Mouse (Mus musculus) common myeloid progenitor, adult 5-6 weeks (primary cell): Measurements from ENCODE around the gene Elf2. TPM values are rescaled to one million over a fixed set of nuclear protein-coding genes. Genes with fewer than 3 reads are reported as not detected.
A peak's percentile ranks its signal among the peaks of the same experiment; 100 is the strongest.
"Not testable (repeated sequence)": the region's sequence is repeated elsewhere in the genome, so short reads cannot be mapped to it uniquely, and the experiment has no call there.

ENCODE experiments used
- ATAC-seq: replicated peaks from 2 replicates; pipeline ENCODE4 v1.8.0; 2016; ENCODE audit warnings: low read depth, mild to moderate bottlenecking, moderate TSS enrichment, inconsistent platforms; ENCODE audit not compliant: poor library complexity, severe bottlenecking
- total RNA-seq: library from RNA; stranded (forward); fragments of 200-1000, 187-1606 nt; gene quantifications from 2 replicates; pipeline ENCODE4 v1.2.3, GENCODE M21; 2017

The Elf2 gene
- total RNA-seq, 1 experiment from 2014 or later, result 129 TPM

DNA sequence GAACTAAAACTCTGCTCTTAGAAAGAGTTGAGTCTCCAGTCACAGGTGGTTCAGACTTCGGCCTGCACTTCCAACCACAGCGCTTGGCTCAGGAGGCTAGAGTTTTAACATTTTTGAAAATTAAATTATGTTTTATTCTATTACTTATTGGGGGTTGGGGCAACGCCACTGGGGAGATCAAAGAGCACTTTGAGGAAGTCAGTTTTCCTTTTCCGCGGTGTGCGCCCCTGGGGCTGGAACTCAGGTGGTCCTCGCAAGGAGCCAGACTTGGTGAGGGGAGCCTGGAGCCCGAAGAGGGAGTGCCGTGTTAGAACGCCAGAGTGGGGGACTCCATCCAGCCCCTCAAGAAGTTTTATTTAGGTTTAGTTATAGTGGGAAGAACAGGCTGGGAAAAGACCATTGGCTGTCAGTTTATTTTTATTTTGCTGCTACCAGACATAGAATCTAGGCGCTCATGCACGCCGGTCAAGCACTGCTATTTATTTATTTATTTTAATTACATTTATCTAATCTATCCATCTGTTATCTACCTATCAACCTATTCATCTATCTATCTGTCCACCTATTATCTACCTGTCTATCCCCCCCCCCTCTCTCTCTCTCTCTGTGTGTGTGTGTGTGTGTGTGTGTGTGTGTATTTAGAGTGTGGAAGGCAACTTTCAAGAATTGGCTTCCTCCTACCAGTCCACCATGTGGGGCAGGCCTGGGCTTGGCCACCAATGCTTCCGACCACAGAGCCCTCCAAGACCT, 19.3 kb upstream of the Elf2 start:
- ATAC-seq, result no peak

DNA sequence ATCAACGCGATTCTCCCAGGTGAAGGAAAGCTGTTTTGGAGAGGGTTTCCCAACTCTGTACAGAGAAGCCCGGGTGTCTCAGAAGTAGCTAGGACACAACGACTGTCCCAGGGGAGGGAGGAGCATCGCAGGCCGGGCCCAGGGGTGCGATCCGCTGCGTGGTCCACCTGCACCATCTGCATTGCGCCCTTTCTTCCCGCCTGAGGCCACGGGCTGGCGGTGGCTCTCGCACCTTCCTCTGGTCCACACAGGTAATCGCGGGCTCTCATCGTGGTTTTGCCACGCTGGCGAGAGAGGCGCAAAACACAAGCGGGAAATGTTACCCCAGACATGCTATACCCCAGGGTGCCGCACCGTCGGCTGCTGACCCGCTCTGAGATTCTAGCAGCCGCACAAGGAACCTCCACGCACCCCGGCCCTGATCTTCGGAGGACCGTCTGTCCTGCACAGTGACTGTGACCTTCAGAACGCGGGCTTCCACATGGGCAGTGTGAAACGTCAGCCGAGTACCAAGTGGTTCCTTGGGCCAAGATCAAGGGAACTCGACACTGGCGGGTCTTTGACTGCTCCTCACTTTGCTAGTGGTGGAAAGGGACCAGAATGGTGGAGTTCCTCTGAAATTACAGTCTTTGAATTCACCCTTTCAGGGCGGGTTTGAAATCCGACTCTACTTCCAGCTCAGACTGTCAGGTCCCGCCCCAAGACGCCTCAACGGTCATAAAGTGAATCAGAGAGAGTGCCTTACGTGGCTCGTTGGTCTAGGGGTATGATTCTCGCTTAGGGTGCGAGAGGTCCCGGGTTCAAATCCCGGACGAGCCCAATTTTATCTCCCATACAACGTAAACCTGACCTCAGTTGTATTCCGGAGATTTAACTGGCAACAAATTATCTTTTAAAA, 18.4 kb upstream of the Elf2 start:
- peak; percentile 71 for ATAC-seq

DNA sequence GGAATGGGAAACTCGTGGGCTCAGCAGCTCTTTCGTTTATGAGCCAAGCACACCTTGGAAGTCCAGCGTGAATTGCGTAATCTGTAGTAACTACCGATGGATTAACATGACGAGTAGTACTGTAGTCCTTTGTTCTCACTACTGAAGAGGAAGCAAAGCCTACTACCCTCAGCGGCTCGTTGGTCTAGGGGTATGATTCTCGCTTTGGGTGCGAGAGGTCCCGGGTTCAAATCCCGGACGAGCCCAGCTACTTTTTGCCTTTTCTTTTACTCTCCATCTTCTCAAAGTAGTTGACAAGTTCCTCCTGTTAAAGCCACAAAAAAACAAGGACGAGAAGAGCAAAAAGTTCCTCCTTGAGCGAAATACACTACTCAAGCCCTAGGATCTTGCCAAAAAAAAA, 17.7 kb upstream of the Elf2 start:
- peak; percentile 40 for ATAC-seq

DNA sequence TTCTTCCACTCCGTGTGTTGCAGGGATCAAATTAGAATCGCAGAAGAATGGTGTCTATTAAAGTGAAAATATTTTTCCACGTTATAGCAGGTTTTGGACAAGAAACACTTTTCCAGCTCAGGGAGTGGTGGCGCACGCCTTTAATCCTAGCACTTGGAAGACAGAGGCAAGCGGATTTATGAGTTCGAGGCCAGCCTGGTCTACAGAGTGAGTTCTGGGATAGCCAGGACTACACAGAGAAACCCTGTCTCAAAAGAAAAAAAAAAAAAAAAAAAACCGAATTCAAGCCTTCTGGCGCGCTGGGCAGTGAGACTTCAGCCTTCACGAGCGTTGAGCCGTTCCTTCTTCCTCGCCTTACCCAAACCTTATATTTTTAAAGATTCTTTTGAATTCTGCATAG, 17.2 kb upstream of the Elf2 start:
- no peak for ATAC-seq

- no peak for ATAC-seq
These were observed 16.6 kb upstream of the Elf2 start for GRCm38 (mm10) chr3:51357078-51357477.

- ATAC-seq, result not testable (repeated sequence)
These were observed 14.5 kb upstream of the Elf2 start for GRCm38 (mm10) chr3:51354956-51355355.

DNA sequence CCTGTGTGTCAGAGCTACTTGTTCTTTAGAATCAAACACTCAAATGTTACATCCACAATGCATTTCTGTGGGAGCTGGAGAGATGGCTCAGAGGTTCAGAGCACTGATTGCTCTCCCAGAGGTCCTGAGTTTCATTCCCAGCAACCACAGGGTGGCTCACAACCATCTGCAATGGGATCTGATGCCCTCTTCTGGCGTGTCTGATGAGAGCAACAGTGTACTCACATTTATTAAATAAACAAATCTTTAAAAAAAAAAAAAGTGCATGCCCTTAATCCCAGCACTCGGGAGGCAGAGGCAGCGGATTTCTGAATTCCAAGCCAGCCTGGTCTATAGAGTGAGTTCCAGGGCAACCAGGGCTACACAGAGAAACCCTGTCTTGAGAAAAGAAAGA, 13.6 kb upstream of the Elf2 start:
- ATAC-seq, result no peak

- peak; percentile 76 for ATAC-seq
These were observed 13.0 kb upstream of the Elf2 start for GRCm38 (mm10) chr3:51353325-51354033.

- ATAC-seq, result no peak
These were observed 10.3 kb upstream of the Elf2 start for GRCm38 (mm10) chr3:51350806-51351205.

DNA sequence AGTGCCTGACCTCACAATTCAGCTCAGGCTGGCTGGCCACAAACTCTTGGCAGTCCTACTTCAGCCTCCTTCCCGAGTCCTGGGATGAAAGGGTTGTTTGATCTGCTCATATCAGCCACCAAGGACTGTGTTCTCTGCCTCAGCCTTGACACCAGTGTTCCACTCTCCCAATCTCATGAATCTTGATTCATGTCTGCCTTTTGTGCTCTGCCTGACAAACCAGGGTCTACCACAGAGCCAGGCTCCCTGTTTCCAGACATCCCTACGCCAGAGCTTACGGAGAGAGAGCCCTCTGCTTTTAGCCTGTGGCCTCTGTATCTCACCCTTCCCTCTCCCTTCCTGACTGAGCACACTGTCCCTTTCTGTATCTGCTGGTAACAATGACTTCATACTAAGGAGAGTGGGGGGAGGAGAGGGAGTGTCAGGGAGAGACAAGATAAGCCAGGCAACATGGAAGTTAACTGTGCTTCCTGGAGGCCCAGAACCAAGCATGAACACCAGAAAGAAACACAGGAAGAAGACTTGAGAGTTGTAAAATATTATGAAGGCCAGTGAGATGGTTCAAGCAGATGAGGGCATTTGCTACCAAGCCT, 8.3 kb upstream of the Elf2 start:
- ATAC-seq, result peak; percentile 84

DNA sequence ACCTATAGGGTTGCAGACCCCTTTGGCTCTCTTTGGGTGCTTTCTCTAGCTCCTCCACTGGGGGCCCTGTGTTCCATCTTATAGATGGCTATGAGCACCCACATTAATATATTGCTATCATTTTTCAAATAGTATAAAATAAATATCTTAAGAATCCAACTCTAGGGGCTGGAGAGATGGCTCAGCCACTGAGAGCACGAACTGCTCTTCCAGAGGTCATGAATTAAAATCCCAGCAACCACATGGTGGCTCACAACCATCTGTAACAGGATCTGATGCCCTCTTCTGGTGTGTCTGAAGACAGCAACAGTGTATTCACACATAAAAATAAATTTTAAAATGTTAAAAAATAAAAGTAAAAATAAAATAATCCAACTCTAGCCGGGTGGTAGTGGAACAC, 4.6 kb upstream of the Elf2 start:
- ATAC-seq, result not testable (repeated sequence)

GRCm38 (mm10) chr3:51344182-51344581, 3.7 kb upstream of the Elf2 start:
- ATAC-seq, result not testable (repeated sequence)

DNA sequence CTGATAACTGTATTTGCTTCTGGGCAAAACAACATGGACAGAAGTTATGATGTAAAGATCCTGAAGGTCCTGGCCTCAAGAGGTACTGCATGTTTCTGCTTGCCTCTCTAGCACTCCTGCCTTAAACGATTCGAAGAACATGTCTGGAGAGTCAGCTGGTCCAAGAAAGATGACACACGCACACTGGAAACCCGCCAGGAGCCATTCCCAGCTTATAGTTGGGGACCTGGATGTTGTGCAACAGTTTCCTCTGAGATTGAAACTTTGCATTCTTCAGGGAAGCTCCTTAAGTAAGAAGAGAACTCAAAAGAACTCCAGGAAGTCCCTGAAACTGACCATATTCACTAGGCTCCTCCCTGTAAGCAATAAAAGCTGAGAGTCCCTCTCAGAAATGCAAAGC, 2.8 kb upstream of the Elf2 start:
- no peak for ATAC-seq

DNA sequence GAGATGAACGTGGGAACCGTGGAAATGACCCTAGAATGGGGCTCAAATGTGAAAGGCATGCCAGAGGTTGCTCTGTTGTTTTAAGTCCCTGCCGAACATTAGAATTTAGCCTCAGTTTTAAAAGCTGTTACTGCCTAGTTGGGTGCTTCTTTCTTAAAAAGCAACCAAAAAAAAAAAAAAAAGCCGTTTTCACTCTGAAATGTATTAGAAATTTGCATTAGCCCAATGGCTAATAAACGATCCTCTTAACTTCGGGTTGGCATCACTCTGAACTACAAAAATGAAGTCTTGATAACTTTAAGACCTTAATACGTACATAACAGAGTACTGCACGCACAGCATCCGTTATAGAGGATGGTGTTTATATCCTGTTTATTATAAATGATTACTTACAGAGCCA, 1.7 kb upstream of the Elf2 start:
- no peak for ATAC-seq

- ATAC-seq, result peak; percentile 45
These were observed 1.0 kb upstream of the Elf2 start for GRCm38 (mm10) chr3:51341268-51342081.

DNA sequence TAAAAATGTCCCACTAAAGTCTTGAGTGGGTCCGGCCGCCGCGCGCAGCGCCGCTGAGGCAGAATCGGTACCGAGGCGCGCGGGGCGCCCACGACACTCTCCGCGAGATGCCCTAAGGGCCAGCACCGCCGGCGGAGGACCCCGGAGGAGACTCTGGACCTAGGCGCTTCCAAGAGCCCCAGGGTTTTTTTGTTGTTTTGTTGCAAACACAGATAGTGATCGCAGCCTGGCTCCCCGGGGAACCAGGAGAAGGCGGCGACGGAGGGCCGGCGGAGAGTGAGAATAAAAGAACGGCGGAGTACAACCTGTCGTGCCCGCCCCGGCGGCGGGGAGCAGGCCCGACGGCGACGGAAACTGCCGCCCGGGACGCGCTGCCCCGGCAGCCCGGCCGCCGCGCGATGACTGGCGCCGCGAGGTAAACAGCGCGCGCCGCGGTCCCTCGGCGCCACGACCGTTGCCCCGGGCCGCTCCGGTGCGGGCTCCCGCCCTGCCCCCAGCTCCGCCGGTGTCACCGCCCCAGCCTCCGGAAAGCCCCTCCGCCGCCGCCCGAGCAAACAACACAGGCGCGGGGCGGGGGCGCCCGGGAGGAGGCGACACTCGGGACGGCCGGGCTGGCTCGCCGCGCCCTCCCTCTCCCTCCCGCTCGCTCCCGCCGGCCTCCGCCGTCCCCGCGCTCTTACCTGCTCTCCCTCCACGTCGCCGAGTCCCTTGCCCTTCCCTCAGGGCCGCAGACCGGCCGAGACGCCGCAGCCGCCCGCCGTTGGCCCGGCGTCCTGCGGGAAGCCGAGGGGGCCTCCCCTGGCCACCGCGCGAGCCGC, 520 bp downstream of the Elf2 start:
- ATAC-seq, result no peak

DNA sequence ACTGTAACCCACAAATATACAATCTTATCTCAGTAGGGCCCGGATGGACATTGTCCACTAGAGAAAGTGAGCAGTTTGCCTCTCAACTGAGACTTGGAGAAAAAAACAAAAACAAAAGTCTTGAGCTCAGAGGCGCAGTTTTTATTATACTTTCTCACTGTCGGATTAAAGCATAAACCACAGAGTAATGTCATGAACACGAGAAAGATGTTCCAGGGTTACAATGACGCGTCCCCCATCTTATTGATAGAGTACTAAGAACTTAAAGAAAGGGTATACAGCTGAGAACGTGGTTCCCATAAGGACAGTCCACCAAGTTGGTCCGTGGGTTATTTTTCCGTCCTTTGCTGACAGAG, 1.1 kb downstream of the Elf2 start:
- ATAC-seq, result no peak

DNA sequence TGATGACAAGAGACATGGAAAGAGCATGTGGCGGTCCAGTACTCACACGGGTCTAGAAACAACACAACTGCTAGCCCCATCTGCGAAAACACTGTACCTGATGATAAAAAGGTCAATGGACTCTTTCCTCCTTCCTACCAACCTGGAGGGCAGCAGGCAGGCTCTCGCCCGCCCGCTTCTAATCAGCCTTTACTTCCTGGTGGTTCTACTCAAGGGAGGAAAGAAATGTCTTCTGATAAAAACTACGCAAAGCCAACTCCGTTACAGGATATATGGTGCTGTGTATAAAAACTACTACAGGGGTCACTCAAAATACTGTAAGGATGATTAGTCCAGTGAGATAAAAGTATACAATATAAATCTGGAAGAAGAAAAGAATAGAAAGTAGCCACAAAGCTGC, 5.1 kb downstream of the Elf2 start:
- ATAC-seq, result no peak

GRCm38 (mm10) chr3:51333950-51334349, 6.5 kb downstream of the Elf2 start:
- ATAC-seq, result no peak
